Mouse (Mus musculus) heart, adult 10 weeks (tissue): ENCODE results near the gene Slx4. TPM values are rescaled to one million over a fixed set of nuclear protein-coding genes. Genes with fewer than 3 reads are reported as not detected.

Source experiments
- polyA plus RNA-seq: library from polyadenylated mRNA; stranded (reverse); fragments of 350-450 nt; fragmentation: Illumina TruSeq; extraction: RNeasy Lipid Tissue Mini Kit (QIAGEN cat#74804); gene quantifications from one replicate; pipeline ENCODE4 v1.2.3, GENCODE M21; 2014; ENCODE audit warnings: low read depth, low replicate concordance

Gene Slx4
- 9.7 TPM for polyA plus RNA-seq

GRCm38 (mm10) chr16:4003489-4004398 is at the start of gene Slx4:
Slx4 (minus strand) TSS chr16:4003770.

GRCm38 (mm10) chr16:4036807-4037206 is 33.2 kb upstream of the Slx4 start, which contains the start of gene Dnase1:
Dnase1 (plus strand) TSS chr16:4036942.

GRCm38 (mm10) chr16:3976251-3976671 is 27.3 kb downstream of the Slx4 start, which contains the start of gene Nlrc3:
Nlrc3 (minus strand) TSS chr16:3976632.

Other genes starting within 250 kb of the Slx4 start
- gene Olfr15, start 172.9 kb downstream of the Slx4 start, polyA plus RNA-seq: not detected
- gene Zfp174, start 156.5 kb downstream of the Slx4 start, polyA plus RNA-seq: 1.7 TPM
- gene Naa60, start 131.4 kb downstream of the Slx4 start, polyA plus RNA-seq: 58.3 TPM
- 8.6 TPM for gene Zfp597, start 119.2 kb downstream of the Slx4 start, polyA plus RNA-seq
- gene Gm20695, start 119.1 kb downstream of the Slx4 start, polyA plus RNA-seq: 1.6 TPM
- 3.6 TPM for gene 1700037C18Rik, start 95.1 kb downstream of the Slx4 start, polyA plus RNA-seq
- 16.3 TPM for gene Cluap1, start 95.0 kb downstream of the Slx4 start, polyA plus RNA-seq
- gene Nlrc3, start 27.1 kb downstream of the Slx4 start, polyA plus RNA-seq: 1.2 TPM
- gene Dnase1, start 33.2 kb upstream of the Slx4 start, polyA plus RNA-seq: not detected
- gene Trap1, start 74.1 kb upstream of the Slx4 start, polyA plus RNA-seq: 154 TPM
- gene Crebbp, start 210.2 kb upstream of the Slx4 start, polyA plus RNA-seq: 7.9 TPM